Mouse (Mus musculus): ENCODE results near the gene Lrit2. TPM values are rescaled to one million over a fixed set of nuclear protein-coding genes. Genes with fewer than 3 reads are reported as not detected.

Lrit2 gene
- polyA plus RNA-seq (2015; fragmentation: Nextera tagmentation; extraction: Ambion mirVana) = not detected in 2 replicates

DNA sequence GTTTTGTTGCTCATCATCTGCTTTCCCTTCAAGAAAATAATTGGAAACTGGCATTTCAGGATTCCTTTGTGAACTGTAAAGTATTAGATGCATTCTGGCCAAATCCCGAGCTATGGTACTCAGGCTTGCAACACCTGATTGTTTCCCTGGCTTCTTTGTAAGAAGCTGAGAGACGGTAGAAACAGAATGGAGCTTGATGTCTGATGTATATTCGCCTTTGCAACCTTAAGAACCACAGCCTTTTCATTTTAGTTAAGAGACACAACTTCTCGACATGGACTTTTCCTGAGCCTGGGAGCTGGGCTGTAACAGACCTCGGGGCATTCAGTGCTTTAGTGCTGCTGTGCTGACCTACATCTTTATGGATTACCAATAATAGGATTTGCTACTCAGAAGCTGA, at the start of gene Lrit2:
TSS of gene Lrit2 (plus strand) at position 301 of the 400 bp plus-strand sequence.
- no peaks in the 10 kb centered on the region for H3K36me3 ChIP-seq
- H3K27ac ChIP-seq (replicated peaks) = no peak within 1 kb of the TSS
- H3K9ac ChIP-seq = no peak within 1 kb of the TSS
- no peak within 1 kb of the TSS for H3K4me3 ChIP-seq
- H3K4me2 ChIP-seq = no peak within 1 kb of the TSS
- no peaks in the 10 kb centered on the region for H3K9me3 ChIP-seq
- no peaks in the 10 kb centered on the region for H3K27me3 ChIP-seq (replicated peaks)
- ATAC-seq (ENCODE audit: extremely low read depth, insufficient number of reproducible peaks, low FRiP score, low TSS enrichment) = no peak
- 56% methylated on average over 5 of the region's 5 CpGs for WGBS
- no peaks in the 10 kb centered on the region for H3K4me1 ChIP-seq

DNA sequence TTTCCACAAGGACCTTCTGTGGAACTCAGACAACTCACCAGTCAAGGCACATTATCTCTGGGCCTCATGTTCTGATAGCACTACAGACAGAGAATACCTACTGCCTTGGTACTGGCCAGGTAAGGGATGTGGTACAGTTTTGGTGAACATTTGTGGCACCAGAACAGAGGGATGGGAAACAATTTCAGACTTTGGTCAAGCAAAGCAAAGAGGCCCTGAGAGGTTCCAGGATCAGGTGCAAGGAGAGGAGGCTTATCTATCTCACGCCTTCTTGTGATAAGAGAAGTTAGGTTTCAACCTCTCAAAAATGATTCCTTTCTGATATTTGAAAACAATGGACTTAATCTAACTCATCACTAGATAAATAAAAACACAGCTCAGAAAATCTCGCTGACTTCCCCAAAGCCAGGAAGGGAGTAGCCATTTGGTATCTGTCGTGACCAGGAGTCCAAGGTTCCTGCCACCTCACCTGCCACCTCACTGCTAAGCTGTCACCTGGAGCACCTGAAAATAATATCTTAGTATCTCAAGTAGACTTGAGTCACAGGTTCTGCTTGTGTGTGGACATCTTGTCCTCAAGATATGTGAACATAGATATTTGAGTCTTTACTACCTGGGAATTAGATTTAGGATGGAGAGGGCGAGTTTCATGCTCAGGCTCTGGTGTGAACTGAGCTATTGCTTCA, 40.3 kb upstream of the Lrit2 start:
- no peak overlapping the region for H3K4me2 ChIP-seq
- H3K9ac ChIP-seq = no peak overlapping the region
- H3K27ac ChIP-seq (replicated peaks) = no peak overlapping the region
- no peak overlapping the region for H3K4me3 ChIP-seq
- no peaks in the 10 kb centered on the region for H3K9me3 ChIP-seq
- 61% methylated on average over 4 of the region's 4 CpGs for WGBS
- 0 out of 2 replicates have a peak, but pooled peaks cover 4% of the 10 kb centered on the region for H3K4me1 ChIP-seq
- H3K27me3 ChIP-seq (replicated peaks) = no peaks in the 10 kb centered on the region; the same call in 1 of the 2 replicates
- H3K36me3 ChIP-seq = no peaks in the 10 kb centered on the region
- no peak for ATAC-seq (ENCODE audit: extremely low read depth, insufficient number of reproducible peaks, low FRiP score, low TSS enrichment)

DNA sequence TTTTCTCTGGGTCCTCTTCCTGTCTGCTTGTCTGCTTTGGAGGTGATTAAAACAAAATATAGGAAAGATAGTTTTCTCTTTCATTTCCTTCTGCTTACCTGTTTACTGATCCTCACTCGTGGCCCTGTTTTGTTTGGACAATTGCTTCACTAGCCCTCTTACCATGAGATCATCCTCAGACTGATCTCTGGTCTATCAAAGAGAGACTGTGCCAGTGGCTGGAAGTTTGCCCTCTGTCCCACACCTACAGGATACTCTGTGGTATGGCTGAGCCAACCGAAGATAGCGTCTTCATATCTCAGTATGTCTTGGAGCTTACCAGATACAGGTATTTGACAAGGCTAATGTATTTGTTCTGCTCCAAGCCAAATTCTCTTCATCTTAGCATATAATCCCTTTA, 39.8 kb upstream of the Lrit2 start:
- no peaks in the 10 kb centered on the region for H3K9me3 ChIP-seq
- no peaks in the 10 kb centered on the region; the same call in 1 of the 2 replicates for H3K27me3 ChIP-seq (replicated peaks)
- no peak overlapping the region for H3K9ac ChIP-seq
- 89% methylated on average over 3 of the region's 3 CpGs for WGBS
- no peak for ATAC-seq (ENCODE audit: extremely low read depth, insufficient number of reproducible peaks, low FRiP score, low TSS enrichment)
- no peak overlapping the region for H3K4me2 ChIP-seq
- H3K27ac ChIP-seq (replicated peaks) = no peak overlapping the region
- H3K4me1 ChIP-seq = 0 out of 2 replicates have a peak, but pooled peaks cover 10% of the 10 kb centered on the region
- H3K4me3 ChIP-seq = no peak overlapping the region
- no peaks in the 10 kb centered on the region for H3K36me3 ChIP-seq

DNA sequence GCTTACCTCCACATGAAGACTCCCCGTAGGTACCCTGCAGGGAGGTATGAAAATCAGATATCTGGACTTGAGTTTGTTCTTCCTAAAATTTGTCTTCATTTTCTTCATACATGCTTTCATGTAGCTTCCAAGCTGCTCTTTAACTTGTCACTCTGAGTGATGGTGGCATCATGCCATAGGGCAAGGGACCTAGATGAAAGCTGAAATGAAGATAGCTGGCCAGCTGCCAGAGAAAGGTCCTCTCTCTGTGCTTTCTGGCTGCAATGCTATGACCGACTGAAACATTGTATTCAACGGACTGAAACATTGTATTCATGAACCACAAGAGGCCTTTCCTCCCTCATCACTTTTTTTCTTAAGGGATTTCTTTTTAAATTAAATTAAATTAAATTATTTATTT, 39.2 kb upstream of the Lrit2 start:
- Histone ChIP-seq H3K36me3 (no peaks in the 10 kb centered on the region), H3K9ac (no peak overlapping the region), H3K4me3 (no peak overlapping the region), H3K27me3 (replicated peaks) (no peaks in the 10 kb centered on the region; the same call in 1 of the 2 replicates), H3K9me3 (no peaks in the 10 kb centered on the region), H3K4me2 (no peak overlapping the region), H3K4me1 (0 out of 2 replicates have a peak, but pooled peaks cover 10% of the 10 kb centered on the region), H3K27ac (replicated peaks) (no peak overlapping the region)
- 80% methylated on average over 3 of the region's 3 CpGs for WGBS
- no peak for ATAC-seq (ENCODE audit: extremely low read depth, insufficient number of reproducible peaks, low FRiP score, low TSS enrichment)

DNA sequence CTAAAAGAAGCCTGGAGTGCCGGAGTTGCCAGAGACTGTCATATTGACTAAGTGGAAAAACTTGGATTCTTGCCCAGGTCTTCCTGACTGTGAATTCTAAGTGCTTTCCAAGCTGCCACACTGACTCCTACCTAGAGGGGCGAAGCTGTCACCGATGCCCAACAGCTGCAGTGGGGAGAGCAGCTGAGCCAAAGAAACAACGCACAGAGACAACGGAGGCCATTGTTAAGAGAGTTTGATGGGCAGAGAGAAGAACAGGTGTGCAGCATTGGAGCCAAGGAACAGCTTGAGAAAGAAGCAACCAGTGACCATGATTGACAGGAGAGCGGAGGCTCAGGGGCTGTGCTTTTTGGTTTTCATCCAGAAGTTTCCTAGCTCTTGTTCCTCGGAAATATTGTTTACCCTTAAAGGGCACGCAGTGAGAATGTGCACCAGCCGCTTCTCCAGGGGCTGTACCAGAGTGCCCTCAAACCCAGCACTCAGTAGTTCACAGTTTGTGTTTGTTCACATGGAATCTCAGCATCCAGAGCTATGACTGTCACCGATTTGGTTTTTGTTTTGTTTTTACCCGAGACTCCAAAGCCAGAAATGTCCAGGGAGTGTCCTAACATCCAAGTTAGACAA, 35.1 kb upstream of the Lrit2 start:
- no peak overlapping the region for H3K27ac ChIP-seq (replicated peaks)
- no peak overlapping the region for H3K4me3 ChIP-seq
- no peak overlapping the region for H3K9ac ChIP-seq
- no peak for ATAC-seq (ENCODE audit: extremely low read depth, insufficient number of reproducible peaks, low FRiP score, low TSS enrichment)
- no peaks in the 10 kb centered on the region for H3K36me3 ChIP-seq
- H3K4me2 ChIP-seq = no peak overlapping the region
- H3K9me3 ChIP-seq = no peaks in the 10 kb centered on the region
- 63% methylated on average over 11 of the region's 11 CpGs for WGBS
- peaks cover 3% of the 10 kb centered on the region; the same call in 1 of the 2 replicates for H3K27me3 ChIP-seq (replicated peaks)
- 0 out of 2 replicates have a peak, but pooled peaks cover 10% of the 10 kb centered on the region for H3K4me1 ChIP-seq

DNA sequence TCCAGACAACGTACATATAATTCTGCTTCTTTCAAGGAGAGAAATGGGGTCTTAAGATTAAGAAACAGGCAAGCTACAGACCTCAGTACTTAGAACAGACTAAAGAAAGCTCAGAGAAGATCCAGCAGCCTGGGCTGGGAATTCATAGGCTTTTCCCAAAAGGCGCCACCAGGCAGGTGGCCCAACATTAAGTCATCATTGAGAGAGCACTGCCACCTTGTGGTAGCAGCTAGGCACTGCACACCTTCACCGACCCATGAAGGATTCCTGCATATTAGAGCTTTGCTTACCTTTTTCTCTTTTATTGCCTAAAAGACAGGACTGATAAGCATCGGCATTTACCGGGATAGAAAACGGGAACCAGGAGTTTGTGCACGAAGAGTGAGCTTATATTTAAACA, 34.5 kb upstream of the Lrit2 start:
- peaks cover 3% of the 10 kb centered on the region; the same call in 1 of the 2 replicates for H3K27me3 ChIP-seq (replicated peaks)
- 0 out of 2 replicates have a peak, but pooled peaks cover 10% of the 10 kb centered on the region for H3K4me1 ChIP-seq
- no peak overlapping the region for H3K9ac ChIP-seq
- no peaks in the 10 kb centered on the region for H3K36me3 ChIP-seq
- 14% methylated on average over 7 of the region's 7 CpGs for WGBS
- no peak overlapping the region for H3K27ac ChIP-seq (replicated peaks)
- no peak overlapping the region for H3K4me3 ChIP-seq
- no peaks in the 10 kb centered on the region for H3K9me3 ChIP-seq
- ATAC-seq (ENCODE audit: extremely low read depth, insufficient number of reproducible peaks, low FRiP score, low TSS enrichment) = no peak
- H3K4me2 ChIP-seq = no peak overlapping the region

DNA sequence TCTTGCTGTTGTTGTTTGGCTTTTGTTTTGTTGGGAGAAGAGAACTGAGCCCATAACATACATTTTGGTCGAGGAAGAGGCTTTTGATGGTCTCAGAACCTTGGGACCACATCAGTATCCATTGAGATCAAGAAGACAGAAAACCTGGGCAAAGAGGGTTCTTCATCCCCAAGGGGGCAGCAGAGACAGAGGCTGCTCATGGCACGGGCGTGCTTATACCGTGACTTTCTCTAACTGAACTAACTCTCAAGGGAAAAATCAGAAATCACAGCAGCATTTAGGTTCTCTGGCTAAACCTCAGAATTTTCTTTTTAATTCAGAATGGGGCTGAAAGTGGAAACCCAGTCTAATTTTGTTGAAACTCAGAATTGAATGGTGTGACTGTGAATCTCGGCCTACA, 33.3 kb upstream of the Lrit2 start:
- WGBS = 34% methylated on average over 5 of the region's 5 CpGs
- peaks cover 3% of the 10 kb centered on the region; the same call in 1 of the 2 replicates for H3K27me3 ChIP-seq (replicated peaks)
- no peak overlapping the region for H3K27ac ChIP-seq (replicated peaks)
- no peak for ATAC-seq (ENCODE audit: extremely low read depth, insufficient number of reproducible peaks, low FRiP score, low TSS enrichment)
- no peak overlapping the region for H3K9ac ChIP-seq
- H3K36me3 ChIP-seq = no peaks in the 10 kb centered on the region
- H3K4me2 ChIP-seq = no peak overlapping the region
- 0 out of 2 replicates have a peak, but pooled peaks cover 10% of the 10 kb centered on the region for H3K4me1 ChIP-seq
- H3K9me3 ChIP-seq = no peaks in the 10 kb centered on the region
- H3K4me3 ChIP-seq = no peak overlapping the region

DNA sequence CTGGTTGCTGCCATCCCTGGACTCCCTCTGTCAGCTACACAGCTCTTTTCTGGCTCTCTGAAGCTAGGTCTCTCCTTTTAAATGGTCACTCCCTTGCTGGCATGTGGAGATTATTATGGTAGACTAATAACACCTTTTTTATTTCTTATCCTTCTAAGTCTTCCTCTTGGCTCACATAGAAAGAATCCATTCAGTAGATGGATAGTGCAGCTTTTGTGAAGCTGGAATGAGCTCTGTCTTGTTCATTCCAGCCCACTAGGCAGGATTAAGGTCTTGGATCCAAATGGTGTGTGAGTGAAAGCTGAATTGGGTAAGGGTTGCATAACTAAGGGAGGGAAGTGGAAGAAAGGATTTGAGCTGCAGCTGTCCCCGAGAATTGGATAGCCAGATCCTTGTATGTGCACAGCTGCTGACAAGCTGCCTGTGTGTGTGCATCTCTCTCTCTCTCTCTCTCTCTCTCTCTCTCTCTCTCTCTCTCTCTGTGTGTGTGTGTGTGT, 18.8 kb upstream of the Lrit2 start, which contains the start of gene Rgr:
TSS of gene Rgr (minus strand) at position 51 of the 497 bp plus-strand sequence.
- Histone ChIP-seq H3K9ac (no peak within 1 kb of the TSS), H3K27ac (replicated peaks) (no peak within 1 kb of the TSS), H3K27me3 (replicated peaks) (no peaks in the 10 kb centered on the region), H3K36me3 (no peaks in the 10 kb centered on the region), H3K4me2 (no peak within 1 kb of the TSS), H3K9me3 (no peaks in the 10 kb centered on the region), H3K4me3 (no peak within 1 kb of the TSS), H3K4me1 (no peaks in the 10 kb centered on the region)
- ATAC-seq (ENCODE audit: extremely low read depth, insufficient number of reproducible peaks, low FRiP score, low TSS enrichment) = no peak
- 63% methylated on average over 1 of the region's 1 CpGs for WGBS

DNA sequence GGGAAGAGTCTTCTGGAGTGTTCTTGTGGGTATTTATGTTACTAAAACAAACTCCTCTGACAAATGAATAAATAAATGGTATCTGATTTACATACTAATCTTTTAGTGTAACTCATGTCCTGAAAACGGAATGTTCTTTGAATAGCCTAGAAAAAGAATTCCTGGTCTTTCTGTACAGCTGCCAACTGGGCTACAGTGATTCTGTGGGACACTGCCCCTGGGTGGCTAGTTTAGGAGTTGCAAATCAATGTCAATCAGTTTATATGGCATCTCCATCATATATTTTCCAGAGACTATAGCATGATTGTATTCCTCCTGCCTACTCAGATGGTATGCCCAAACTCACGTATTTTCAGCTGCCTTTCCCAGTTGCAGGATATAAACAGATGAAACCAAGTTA, 2.9 kb upstream of the Lrit2 start:
- no peaks in the 10 kb centered on the region for H3K9me3 ChIP-seq
- H3K4me1 ChIP-seq = no peaks in the 10 kb centered on the region
- H3K4me2 ChIP-seq = no peak overlapping the region
- H3K27ac ChIP-seq (replicated peaks) = no peak overlapping the region
- no peaks in the 10 kb centered on the region for H3K27me3 ChIP-seq (replicated peaks)
- H3K4me3 ChIP-seq = no peak overlapping the region
- ATAC-seq (ENCODE audit: extremely low read depth, insufficient number of reproducible peaks, low FRiP score, low TSS enrichment) = no peak
- H3K36me3 ChIP-seq = no peaks in the 10 kb centered on the region
- no peak overlapping the region for H3K9ac ChIP-seq
- 46% methylated on average over 2 of the region's 2 CpGs for WGBS

DNA sequence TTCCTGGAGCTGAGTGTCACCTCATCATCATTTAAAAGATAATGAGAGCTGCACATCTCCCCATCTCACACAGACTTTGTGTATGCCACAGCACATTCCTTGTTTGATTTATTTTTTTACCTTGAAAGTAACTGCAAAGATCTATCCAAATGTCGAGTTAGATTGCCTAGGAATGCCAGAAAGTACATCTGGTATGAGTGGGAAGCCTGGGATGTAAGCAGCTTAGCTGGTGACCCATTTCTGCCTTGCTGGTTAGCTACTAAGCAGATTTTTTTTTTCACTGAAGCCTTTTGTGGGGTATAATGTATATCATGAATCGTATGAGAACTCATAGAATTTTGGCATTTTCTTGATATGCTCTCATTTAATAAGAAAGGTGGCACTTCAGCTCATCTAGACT, 1.1 kb upstream of the Lrit2 start:
- no peak overlapping the region for H3K27ac ChIP-seq (replicated peaks)
- no peak for ATAC-seq (ENCODE audit: extremely low read depth, insufficient number of reproducible peaks, low FRiP score, low TSS enrichment)
- 46% methylated on average over 2 of the region's 2 CpGs for WGBS
- H3K36me3 ChIP-seq = no peaks in the 10 kb centered on the region
- no peak overlapping the region for H3K4me3 ChIP-seq
- H3K4me2 ChIP-seq = no peak overlapping the region
- H3K27me3 ChIP-seq (replicated peaks) = no peaks in the 10 kb centered on the region
- H3K4me1 ChIP-seq = no peaks in the 10 kb centered on the region
- no peaks in the 10 kb centered on the region for H3K9me3 ChIP-seq
- no peak overlapping the region for H3K9ac ChIP-seq

DNA sequence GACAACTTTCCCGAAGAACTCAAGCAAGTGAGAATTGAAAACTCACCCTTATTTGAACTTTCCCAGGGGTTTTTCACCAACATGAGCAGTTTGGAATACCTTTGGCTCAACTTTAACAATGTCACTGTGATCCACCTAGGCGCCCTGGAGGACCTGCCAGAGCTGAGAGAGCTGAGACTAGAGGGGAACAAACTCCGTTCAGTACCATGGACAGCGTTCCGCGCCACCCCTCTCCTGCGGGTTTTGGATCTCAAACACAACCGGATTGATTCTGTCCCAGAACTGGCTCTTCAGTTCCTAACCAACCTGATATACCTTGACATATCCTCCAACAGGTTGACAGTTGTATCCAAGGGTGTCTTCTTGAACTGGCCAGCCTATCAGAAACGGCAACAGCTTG, 787 bp downstream of the Lrit2 start:
- Histone ChIP-seq H3K4me2 (no peak overlapping the region), H3K9ac (no peak overlapping the region), H3K4me1 (no peaks in the 10 kb centered on the region), H3K9me3 (no peaks in the 10 kb centered on the region), H3K27me3 (replicated peaks) (no peaks in the 10 kb centered on the region), H3K27ac (replicated peaks) (no peak overlapping the region), H3K36me3 (no peaks in the 10 kb centered on the region), H3K4me3 (no peak overlapping the region)
- no peak for ATAC-seq (ENCODE audit: extremely low read depth, insufficient number of reproducible peaks, low FRiP score, low TSS enrichment)
- WGBS = 19% methylated on average over 9 of the region's 9 CpGs

All from heart, embryonic 13.5 days (tissue).